Mouse (Mus musculus) left cerebral cortex, adult 8-10 months (tissue): ENCODE measurements around the gene Alox5ap. TPM values are rescaled to one million over a fixed set of nuclear protein-coding genes. Genes with fewer than 3 reads are reported as not detected.
A peak's percentile ranks its signal among the peaks of the same experiment; 100 is the strongest.

ENCODE experiments used
- DNase-seq, 2 experiments: peaks; one replicate each; pipeline ENCODE4 v3.0.0; 2022; ENCODE audit warnings: low spot score in 2 of 2
- total RNA-seq, 4 experiments: library from RNA; stranded (reverse); gene quantifications; 2 replicates each; pipeline ENCODE4 v1.2.4; 2022

Alox5ap gene
- total RNA-seq, 4 experiments from 2014 or later: 6.7 to 14.3 (median 11.2) TPM

GRCm38 (mm10) chr5:149312884-149313652 is 48.5 kb downstream of the Alox5ap start:
- DNase-seq: peak in 1 of 2 experiments; percentile 60

GRCm38 (mm10) chr5:149314514-149315081 is 50.0 kb downstream of the Alox5ap start:
- DNase-seq: no peak

GRCm38 (mm10) chr5:149316926-149317325 is 52.4 kb downstream of the Alox5ap start:
- DNase-seq: no peak

GRCm38 (mm10) chr5:149319874-149320323 is 55.3 kb downstream of the Alox5ap start:
- no peak for DNase-seq

- DNase-seq: peak; percentile 45 to 72
Measured at GRCm38 (mm10) chr5:149320534-149321482, 56.2 kb downstream of the Alox5ap start.

- no peak for DNase-seq
Measured at GRCm38 (mm10) chr5:149321909-149322841, 57.6 kb downstream of the Alox5ap start.

GRCm38 (mm10) chr5:149322938-149323553 is 58.5 kb downstream of the Alox5ap start:
- DNase-seq: no peak

- DNase-seq: no peak
Measured at GRCm38 (mm10) chr5:149324739-149325138, 60.2 kb downstream of the Alox5ap start.

GRCm38 (mm10) chr5:149329098-149329887 is 64.7 kb downstream of the Alox5ap start:
- DNase-seq: no peak

- DNase-seq: no peak
Measured at GRCm38 (mm10) chr5:149330601-149331000, 66.0 kb downstream of the Alox5ap start.

- DNase-seq: no peak
Measured at GRCm38 (mm10) chr5:149331407-149332143, 67.0 kb downstream of the Alox5ap start.

GRCm38 (mm10) chr5:149332787-149333186 is 68.2 kb downstream of the Alox5ap start:
- DNase-seq: no peak

- peak in 1 of 2 experiments; percentile 63 for DNase-seq
Measured at GRCm38 (mm10) chr5:149333941-149334698, 69.6 kb downstream of the Alox5ap start.

- DNase-seq: peak in 1 of 2 experiments; percentile 45
Measured at GRCm38 (mm10) chr5:149335009-149335408, 70.4 kb downstream of the Alox5ap start.

GRCm38 (mm10) chr5:149335563-149336238 is 71.1 kb downstream of the Alox5ap start:
- DNase-seq: peak; percentile 69 to 81

GRCm38 (mm10) chr5:149337148-149337547 is 72.6 kb downstream of the Alox5ap start:
- no peak for DNase-seq
